ENCODE assay signal across 14 mouse cellular contexts in the genomic region with DNA sequence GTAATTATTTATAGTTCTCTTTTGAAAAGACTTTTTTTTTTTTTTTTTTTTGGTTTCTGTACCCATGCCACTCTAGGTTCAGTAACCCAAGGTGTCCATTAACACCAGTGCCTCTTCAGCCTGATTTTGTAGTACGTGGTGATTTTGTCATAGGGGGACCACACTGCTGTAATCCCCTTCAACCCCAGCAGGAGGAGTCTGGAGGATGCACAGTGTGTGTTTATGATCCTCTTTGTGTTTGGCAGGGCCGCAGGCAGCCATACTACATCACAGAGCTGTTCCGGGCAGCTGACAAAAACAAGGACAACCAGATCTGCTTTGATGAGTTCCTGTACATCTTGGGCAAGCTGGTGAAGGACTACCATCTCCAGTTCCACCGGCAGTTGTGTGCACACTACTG. TPM values are rescaled to one million over a fixed set of nuclear protein-coding genes. Genes with fewer than 3 reads are reported as not detected.
DNase-seq lines count a peak whose midpoint lies in the region; ATAC-seq and TF ChIP-seq lines count a peak whose summit lies in the region.
"Had no signal": no experiment of that assay in that cellular context is flagged by ENCODE, and none has a peak within 500 bp of the region (broad histone marks: within the 10 kb centered on the region; RNA-seq: fewer than 3 reads in every experiment).

No protein-coding gene starts in this region.

- no peak for DNase-seq in kidney, adult 2 months
- DNase-seq in kidney, postnatal 36 days = no peak
- peak; percentile 17 for DNase-seq in thymus, postnatal 14 days
- DNase-seq in thymus, postnatal 10 days (ENCODE audit: low spot score in 2 of 2) = no peak
- no peak for DNase-seq in layer of hippocampus, adult 18-20 months (ENCODE audit: low spot score in 2 of 2)
- DNase-seq: cerebellum, adult 11-12 months; gastrocnemius, postnatal 14 days; right cerebral cortex, postnatal 14 days had no signal

- no peaks in the 10 kb centered on the region for H3K36me3 ChIP-seq in kidney, adult 2 months (ENCODE audit: control insufficient read depth, insufficient read depth, low read length)

- H3K27me3 ChIP-seq in kidney, adult 2 months (replicated peaks; ENCODE audit: control insufficient read depth, insufficient read depth, low read length) = no peaks in the 10 kb centered on the region

- no peak for ATAC-seq in inflammation-experienced regulatory T-cells, adult 6 months
- ATAC-seq: activated CD4-positive, CD25-positive, alpha-beta regulatory T cell, adult 4 months had no signal

- 0 out of 2 replicates have a peak, but pooled peaks have one; percentile 7 for TF ChIP-seq CTCF in kidney, adult 2 months (conservative IDR thresholded peaks at IDR 0.05; ENCODE audit: insufficient read depth, insufficient read length, low read depth, low read length)
- TF ChIP-seq CTCF in cortical plate, adult 2 months (IDR thresholded peaks at IDR 0.05; ENCODE audit: extremely low read depth, insufficient read depth, low read length) = 0 out of 2 replicates have a peak, but pooled peaks have one; percentile 3

- no peaks in the 10 kb centered on the region for H3K4me1 ChIP-seq in kidney, adult 2 months (ENCODE audit: control insufficient read depth, insufficient read depth, low read length)
- H3K4me1 ChIP-seq in cortical plate, adult 2 months (ENCODE audit: control insufficient read depth, insufficient read depth, low read length) = no peaks in the 10 kb centered on the region

- no peak overlapping the region for H3K27ac ChIP-seq in kidney, adult 2 months (ENCODE audit: insufficient read depth, low read depth, low read length)
- no peak overlapping the region for H3K27ac ChIP-seq in cortical plate, adult 2 months (ENCODE audit: insufficient read depth, low read length)
- H3K27ac ChIP-seq: hindbrain, embryonic 14.5 days had no signal

- no peak for TF ChIP-seq POLR2A in kidney, adult 2 months (IDR thresholded peaks at IDR 0.05; ENCODE audit: low read depth, low read length)
- no peak for TF ChIP-seq POLR2A in cortical plate, adult 2 months (IDR thresholded peaks at IDR 0.05; ENCODE audit: extremely low read depth, insufficient read depth, low read length)

- WGBS in kidney, adult 2 months = 75% methylated on average over 4 of the region's 4 CpGs

- H3K4me3 ChIP-seq in kidney, adult 2 months (ENCODE audit: insufficient read depth, low read depth, low read length) = no peak overlapping the region
- H3K4me3 ChIP-seq in cortical plate, adult 2 months (ENCODE audit: insufficient read depth, low read length) = no peak overlapping the region

RNA-seq across cellular contexts. Expression of a gene that starts 3.6 kb away (rescaled TPM):
- 0.11 and 0.27 TPM in 2 replicates for polyA plus RNA-seq in kidney, adult 2 months (2012; rRNA removed)
- polyA plus RNA-seq in cortical plate, adult 2 months (2012; rRNA removed) = 1.0 and 1.1 TPM in 2 replicates
- under 1 TPM in 1 of 2 experiments, not detected in 1; 0.25 TPM for total RNA-seq in layer of hippocampus, adult 18-20 months (2021)
- not detected for polyA plus RNA-seq in inflammation-experienced regulatory T-cells, adult 6 months (2017; shearing (Covaris generic))
- polyA plus RNA-seq: activated CD4-positive, CD25-positive, alpha-beta regulatory T cell, adult 4 months; hindbrain, embryonic 14.5 days had no signal

RNA-seq across cellular contexts. Expression of a gene that starts 11.4 kb away (rescaled TPM):
- polyA plus RNA-seq in kidney, adult 2 months (2012; rRNA removed) = 0.26 and 1.2 TPM in 2 replicates
- polyA plus RNA-seq in cortical plate, adult 2 months (2012; rRNA removed) = 0.95 and 1.8 TPM in 2 replicates
- total RNA-seq in layer of hippocampus, adult 18-20 months (2021) = not detected
- 1 to 10 TPM in 1 of 3 experiments, not detected in 2; 7.4 TPM for polyA plus RNA-seq in inflammation-experienced regulatory T-cells, adult 6 months (2017; shearing (Covaris generic))

RNA-seq across cellular contexts. Expression of a gene that starts 38.1 kb away (rescaled TPM):
- polyA plus RNA-seq in kidney, adult 2 months (2012; rRNA removed) = 0.39 and 1.4 TPM in 2 replicates
- polyA plus RNA-seq in cortical plate, adult 2 months (2012; rRNA removed) = 1.6 and 2.2 TPM in 2 replicates
- not detected for total RNA-seq in layer of hippocampus, adult 18-20 months (2021)
- 1 to 10 TPM in 1 of 3 experiments, under 1 TPM in 1, not detected in 1; 0.70 to 3.0 TPM for polyA plus RNA-seq in inflammation-experienced regulatory T-cells, adult 6 months (2017; shearing (Covaris generic))
- total RNA-seq: left cerebral cortex, adult 8-10 months had no signal

RNA-seq across cellular contexts. Expression of a gene that starts 44.7 kb away (rescaled TPM):
- 95.8 and 129 TPM in 2 replicates for polyA plus RNA-seq in kidney, adult 2 months (2012; rRNA removed)
- 51.5 and 66.4 TPM in 2 replicates for polyA plus RNA-seq in cortical plate, adult 2 months (2012; rRNA removed)
- 10 to 100 TPM; 23.5 to 24.6 TPM for total RNA-seq in layer of hippocampus, adult 18-20 months (2021)
- 1,000 to 10,000 TPM in 1 of 3 experiments, 100 to 1,000 TPM in 2; 212 to 1,342 (median 247) TPM for polyA plus RNA-seq in inflammation-experienced regulatory T-cells, adult 6 months (2017; shearing (Covaris generic))

RNA-seq across cellular contexts. Expression of a gene that starts 49.1 kb away (rescaled TPM):
- not detected in 2 replicates for polyA plus RNA-seq in kidney, adult 2 months (2012; rRNA removed)
- not detected in 2 replicates for polyA plus RNA-seq in cortical plate, adult 2 months (2012; rRNA removed)
- 1 to 10 TPM in 1 of 2 experiments, not detected in 1; 1.5 TPM for total RNA-seq in layer of hippocampus, adult 18-20 months (2021)
- not detected for polyA plus RNA-seq in inflammation-experienced regulatory T-cells, adult 6 months (2017; shearing (Covaris generic))
- total RNA-seq: gastrocnemius, postnatal 14 days had no signal
- polyA plus RNA-seq: activated CD4-positive, CD25-positive, alpha-beta regulatory T cell, adult 4 months; hindbrain, embryonic 14.5 days; liver, embryonic 16.5 days had no signal
